Mouse (Mus musculus) kidney, adult 8-10 months (tissue): ENCODE measurements around the gene Hsd17b1.
A peak's percentile ranks its signal among the peaks of the same experiment; 100 is the strongest.

Experiments used
- DNase-seq, 2 experiments: peaks; one replicate each; pipeline ENCODE4 v3.0.0; 2022

Gene Hsd17b1

GRCm38 (mm10) chr11:101078121-101078520 lies at the start of gene Hsd17b1:
Gene Hsd17b1, plus strand, starts transcription at chr11:101078411.
- DNase-seq = no peak

GRCm38 (mm10) chr11:101029320-101029719 lies 48.9 kb upstream of the Hsd17b1 start:
- no peak for DNase-seq

GRCm38 (mm10) chr11:101030136-101030807 lies 47.9 kb upstream of the Hsd17b1 start:
- no peak for DNase-seq

- DNase-seq = no peak
Observed at GRCm38 (mm10) chr11:101030808-101031156, 47.4 kb upstream of the Hsd17b1 start.

- no peak for DNase-seq
Observed at GRCm38 (mm10) chr11:101031470-101031869, 46.7 kb upstream of the Hsd17b1 start.

GRCm38 (mm10) chr11:101033856-101034500 lies 44.2 kb upstream of the Hsd17b1 start:
- DNase-seq = no peak

GRCm38 (mm10) chr11:101034614-101035327 lies 43.4 kb upstream of the Hsd17b1 start:
- DNase-seq = no peak

- no peak for DNase-seq
Observed at GRCm38 (mm10) chr11:101035328-101035695, 42.9 kb upstream of the Hsd17b1 start.

- DNase-seq = no peak
Observed at GRCm38 (mm10) chr11:101037795-101038194, 40.4 kb upstream of the Hsd17b1 start.

GRCm38 (mm10) chr11:101045826-101046225 lies 32.4 kb upstream of the Hsd17b1 start:
- no peak for DNase-seq

- DNase-seq = no peak
Observed at GRCm38 (mm10) chr11:101046440-101046839, 31.8 kb upstream of the Hsd17b1 start.

- DNase-seq = no peak
Observed at GRCm38 (mm10) chr11:101047502-101047901, 30.7 kb upstream of the Hsd17b1 start.

GRCm38 (mm10) chr11:101050359-101050758 lies 27.9 kb upstream of the Hsd17b1 start:
- DNase-seq = no peak

- DNase-seq = no peak
Observed at GRCm38 (mm10) chr11:101051051-101051493, 27.1 kb upstream of the Hsd17b1 start.

GRCm38 (mm10) chr11:101051617-101052016 lies 26.6 kb upstream of the Hsd17b1 start:
- DNase-seq = no peak

GRCm38 (mm10) chr11:101052751-101053473 lies 25.3 kb upstream of the Hsd17b1 start:
- DNase-seq = no peak

- DNase-seq = no peak
Observed at GRCm38 (mm10) chr11:101053974-101054373, 24.2 kb upstream of the Hsd17b1 start.

- DNase-seq = no peak
Observed at GRCm38 (mm10) chr11:101055418-101055817, 22.8 kb upstream of the Hsd17b1 start.

- DNase-seq = no peak
Observed at GRCm38 (mm10) chr11:101056885-101057284, 21.3 kb upstream of the Hsd17b1 start.

- DNase-seq = peak; percentile 65 to 87
Observed at GRCm38 (mm10) chr11:101057860-101058259, 20.4 kb upstream of the Hsd17b1 start.

- DNase-seq = no peak
Observed at GRCm38 (mm10) chr11:101058726-101059125, 19.5 kb upstream of the Hsd17b1 start.

GRCm38 (mm10) chr11:101059473-101059872 lies 18.7 kb upstream of the Hsd17b1 start:
- no peak for DNase-seq

- peak in 1 of 2 experiments; percentile 52 for DNase-seq
Observed at GRCm38 (mm10) chr11:101060126-101060525, 18.1 kb upstream of the Hsd17b1 start.
